Mouse (Mus musculus): ENCODE measurements around the gene 4933414I15Rik. TPM values are rescaled to one million over a fixed set of nuclear protein-coding genes. Genes with fewer than 3 reads are reported as not detected.
A peak's percentile ranks its signal among the peaks of the same experiment; 100 is the strongest.

4933414I15Rik gene
- total RNA-seq (2021) = not detected
- long read RNA-seq, experiment 1 = 0 reads
- long read RNA-seq, experiment 2 = 0 reads

DNA sequence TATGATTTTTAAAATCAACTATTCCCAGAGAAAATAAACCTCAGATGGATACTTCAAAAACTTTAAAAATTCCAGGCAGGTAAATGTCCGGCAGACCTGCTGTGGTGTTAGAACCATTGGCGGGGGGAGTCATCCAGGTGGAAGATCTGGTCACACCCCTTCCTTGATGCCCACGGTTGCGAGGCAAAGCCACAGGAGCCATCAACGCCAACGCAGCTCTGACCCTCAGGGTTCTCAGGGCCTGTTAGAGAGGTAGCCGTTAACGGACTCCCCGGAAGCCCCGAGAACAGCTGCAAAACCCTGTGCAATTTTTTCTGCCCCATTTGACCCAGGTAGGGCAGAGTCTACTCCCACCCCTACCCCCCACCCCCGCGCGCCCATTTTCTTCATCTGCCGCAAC, at the start of gene 4933414I15Rik:
Gene 4933414I15Rik, minus strand, starts transcription at position 260 of the 400 bp plus-strand sequence.
- DNase-seq (ENCODE audit: low spot score) = no peak

DNA sequence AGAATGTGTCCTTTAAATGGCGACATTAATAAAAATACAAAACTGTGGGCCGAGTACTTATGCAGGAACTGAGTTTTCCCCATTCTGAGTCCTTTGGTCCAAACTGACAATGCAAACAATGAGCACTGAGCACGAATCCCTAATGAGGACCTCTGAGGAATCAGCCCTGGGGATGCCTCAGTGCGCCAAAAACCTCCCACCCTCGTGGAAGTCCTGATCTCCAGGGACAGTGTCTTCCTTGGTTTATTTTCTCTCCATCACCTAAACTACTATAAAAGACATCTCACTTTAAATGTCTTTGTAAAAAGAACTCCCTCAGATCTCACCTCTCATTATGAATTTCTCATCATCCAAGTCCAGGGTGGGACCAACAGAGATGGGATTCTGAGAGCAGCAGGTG, 38.1 kb upstream of the 4933414I15Rik start, which contains the start of gene Olfr1377:
Gene Olfr1377, plus strand, starts transcription at position 301 of the 400 bp plus-strand sequence.
- no peak for DNase-seq (ENCODE audit: low spot score)

DNA sequence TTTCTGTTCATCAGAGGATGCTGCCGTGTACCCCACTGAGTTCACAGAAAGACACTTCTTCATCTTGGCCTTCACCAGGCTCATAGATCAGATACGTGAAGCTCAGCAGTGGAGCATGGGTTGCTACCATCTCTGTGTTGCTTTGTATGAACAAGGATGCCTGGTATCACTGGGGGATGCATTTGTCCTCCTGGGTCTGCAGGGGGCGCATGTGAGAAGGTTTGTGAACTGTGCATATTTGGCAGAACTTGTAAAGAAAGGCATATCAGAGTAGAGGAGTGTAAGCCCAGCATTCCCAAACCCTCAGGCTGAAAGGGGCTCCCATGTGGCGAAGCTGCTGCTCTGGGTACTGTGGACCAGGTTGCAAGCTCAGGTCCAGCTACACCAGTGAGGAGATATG, 33.7 kb upstream of the 4933414I15Rik start:
- DNase-seq (ENCODE audit: low spot score) = no peak

DNA sequence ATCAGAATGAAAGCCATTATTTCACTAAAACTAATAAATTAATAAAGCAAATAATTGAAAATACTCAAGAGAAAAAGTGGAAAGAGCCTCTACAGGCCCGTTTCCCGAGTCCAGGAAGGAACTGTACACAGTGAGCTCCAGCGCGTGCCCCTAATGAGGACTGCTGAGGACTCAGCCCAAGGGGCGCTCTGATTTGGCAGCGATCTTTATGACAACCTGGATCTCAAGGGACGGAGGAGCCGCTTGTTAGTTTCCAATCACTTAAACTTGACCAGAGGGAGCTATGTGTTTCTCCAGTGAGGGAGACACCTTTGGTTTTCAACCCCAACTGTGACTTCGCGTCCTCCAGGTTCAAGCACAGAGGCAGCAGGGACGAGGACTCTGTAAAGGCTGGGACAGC, 22.7 kb upstream of the 4933414I15Rik start, which contains the start of gene Olfr1378:
Gene Olfr1378, plus strand, starts transcription at position 301 of the 400 bp plus-strand sequence.
- DNase-seq (ENCODE audit: low spot score) = no peak

DNA sequence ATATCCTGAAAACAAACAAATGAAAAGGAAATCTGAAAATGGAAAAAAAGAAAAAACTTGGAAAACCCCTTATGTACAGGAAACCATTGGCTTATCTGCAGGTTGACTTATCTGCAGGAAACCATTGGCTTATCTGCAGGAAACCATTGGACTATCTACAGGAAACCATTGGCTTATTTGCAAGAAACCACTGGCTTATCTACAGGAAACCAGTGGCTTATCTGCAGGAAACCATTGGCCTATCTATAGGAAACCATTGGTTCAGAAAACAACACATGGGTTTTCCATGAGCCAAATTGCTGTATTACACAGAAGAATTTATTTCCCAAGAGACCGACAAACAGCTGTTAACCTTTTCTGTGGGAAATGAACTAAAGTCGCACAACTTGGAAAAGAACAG, 21.3 kb upstream of the 4933414I15Rik start:
- DNase-seq (ENCODE audit: low spot score) = no peak

DNA sequence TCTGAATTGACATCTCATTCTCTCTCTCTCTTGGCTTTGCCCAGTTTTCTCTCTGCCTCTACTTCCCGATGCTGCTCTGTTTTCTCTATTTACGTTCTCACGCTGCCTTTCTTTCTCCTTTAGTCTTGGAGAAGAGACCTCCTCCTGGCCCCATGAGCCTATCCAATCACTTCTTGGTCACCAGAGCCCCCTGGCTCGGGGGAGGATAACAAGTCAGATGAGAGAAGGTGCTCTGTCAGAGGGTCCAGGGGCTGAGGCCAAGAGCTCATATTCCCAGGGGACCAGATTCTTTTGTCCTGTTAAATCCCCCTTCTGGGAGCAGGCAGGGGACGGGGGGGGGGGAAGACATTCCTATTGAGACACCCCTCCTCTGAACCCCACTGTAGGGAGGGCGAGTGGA, 10.1 kb upstream of the 4933414I15Rik start, which contains the start of gene Prop1:
Gene Prop1, minus strand, starts transcription at position 101 of the 400 bp plus-strand sequence.
- no peak for DNase-seq (ENCODE audit: low spot score)

DNA sequence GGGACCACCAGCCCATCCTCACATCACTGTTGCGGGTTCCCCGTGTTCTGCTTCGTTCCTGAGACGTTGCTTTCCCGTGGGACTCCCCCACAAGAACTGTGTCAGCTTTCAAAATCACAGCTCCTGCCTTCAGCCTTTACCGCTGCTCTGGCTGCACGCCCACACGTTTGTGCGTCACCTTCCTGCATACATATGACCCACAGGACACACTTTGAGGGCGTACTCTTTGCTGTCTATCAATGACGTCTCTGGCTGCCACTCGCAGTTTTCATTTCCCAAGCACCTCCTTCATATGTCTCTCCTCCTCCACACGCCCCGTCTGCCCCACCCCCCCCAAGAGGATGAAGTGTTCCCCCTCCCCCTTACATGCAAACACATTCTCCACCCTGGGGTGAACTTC, 8.7 kb upstream of the 4933414I15Rik start:
- no peak for DNase-seq (ENCODE audit: low spot score)

DNA sequence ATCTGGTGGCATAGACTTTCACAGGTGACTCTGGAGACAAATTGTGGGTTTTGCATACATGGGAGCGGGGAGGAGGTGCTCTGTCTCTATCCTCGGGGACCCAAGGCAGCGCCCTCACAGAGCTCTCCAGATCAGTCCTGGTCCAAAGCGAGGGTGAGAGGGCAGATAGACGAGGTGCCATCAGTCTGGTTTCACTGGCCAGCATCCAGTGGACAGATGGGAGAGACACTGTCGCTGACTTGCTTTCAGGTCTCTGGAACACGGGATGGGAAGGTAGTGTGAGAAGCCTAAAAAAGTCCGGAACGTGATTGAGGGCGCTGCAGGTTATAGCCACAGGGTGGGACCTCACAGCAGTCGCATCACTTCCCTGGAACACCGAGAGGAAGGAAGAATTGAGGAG, 1.2 kb downstream of the 4933414I15Rik start:
- no peak for DNase-seq (ENCODE audit: low spot score)

DNA sequence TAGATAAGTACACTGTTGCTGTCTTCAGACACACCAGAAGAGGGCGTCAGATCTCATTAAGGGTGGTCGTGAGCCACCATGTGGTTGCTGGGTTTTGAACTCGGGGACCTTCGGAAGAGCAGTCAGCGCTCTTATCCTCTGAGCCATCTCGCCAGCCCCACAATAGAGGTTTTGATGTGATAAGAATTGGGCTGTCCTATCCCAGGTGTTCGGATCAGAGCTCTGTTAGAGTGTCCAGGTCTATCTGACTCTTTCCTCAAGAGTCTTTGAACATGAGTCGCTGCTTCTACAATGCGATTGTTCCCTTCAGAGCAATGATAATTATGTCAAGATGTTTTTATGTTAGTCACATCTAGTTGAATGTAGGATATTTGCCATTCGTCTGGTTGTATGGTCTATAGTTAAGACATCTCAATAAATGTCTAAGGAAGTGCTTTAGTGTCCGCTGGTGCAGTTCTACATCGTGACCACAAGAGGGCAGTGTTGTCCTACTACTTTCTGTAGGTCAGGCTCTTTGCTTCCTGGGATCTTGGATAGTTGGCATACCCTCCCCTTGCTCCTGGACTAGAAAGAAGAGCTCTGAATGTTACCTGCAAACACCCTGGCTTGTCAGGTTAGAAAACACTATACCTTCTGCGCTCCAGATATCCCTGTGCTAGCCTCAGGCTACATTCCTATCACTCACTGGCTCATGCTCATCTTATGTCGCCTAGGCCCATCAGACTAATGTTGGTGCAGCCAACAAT, 3.8 kb downstream of the 4933414I15Rik start:
- DNase-seq (ENCODE audit: low spot score) = peak; percentile 9

DNA sequence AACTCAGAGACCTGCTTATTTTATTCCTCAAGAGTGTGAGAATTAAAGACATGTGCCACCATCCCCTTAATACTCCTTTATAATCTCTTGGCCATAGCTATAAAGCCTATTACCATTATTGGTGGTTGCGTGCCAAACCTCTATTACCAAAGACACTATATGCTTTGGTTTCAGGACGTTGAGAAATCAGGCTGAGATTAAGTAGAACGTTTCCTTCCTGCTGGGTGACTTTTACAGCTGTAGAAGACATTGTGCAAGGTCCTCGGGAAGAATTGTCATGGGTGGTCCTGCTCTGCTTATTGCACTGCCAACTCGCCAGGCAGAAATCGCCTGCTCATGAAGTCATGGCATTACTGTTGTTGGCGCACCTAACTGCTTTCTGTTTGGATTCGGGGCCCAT, 5.1 kb downstream of the 4933414I15Rik start:
- no peak for DNase-seq (ENCODE audit: low spot score)

DNA sequence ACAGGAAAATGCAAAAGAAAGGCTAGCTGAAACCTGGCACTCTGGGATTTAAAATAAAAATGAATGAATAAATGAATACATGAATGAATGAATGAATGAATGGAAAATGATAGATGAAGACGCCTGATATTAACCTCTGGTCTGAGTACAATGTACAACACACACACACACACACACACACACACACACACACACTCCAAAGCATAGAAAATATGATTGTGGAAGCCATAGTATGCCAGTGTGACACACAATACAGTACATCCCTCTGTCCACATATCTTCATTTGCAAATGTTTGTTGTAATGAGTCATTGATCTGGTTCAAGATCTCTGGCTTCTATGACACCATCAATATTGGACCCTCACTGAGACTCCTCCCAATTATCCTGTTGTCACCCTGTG, 11.5 kb downstream of the 4933414I15Rik start:
- no peak for DNase-seq (ENCODE audit: low spot score)

DNA sequence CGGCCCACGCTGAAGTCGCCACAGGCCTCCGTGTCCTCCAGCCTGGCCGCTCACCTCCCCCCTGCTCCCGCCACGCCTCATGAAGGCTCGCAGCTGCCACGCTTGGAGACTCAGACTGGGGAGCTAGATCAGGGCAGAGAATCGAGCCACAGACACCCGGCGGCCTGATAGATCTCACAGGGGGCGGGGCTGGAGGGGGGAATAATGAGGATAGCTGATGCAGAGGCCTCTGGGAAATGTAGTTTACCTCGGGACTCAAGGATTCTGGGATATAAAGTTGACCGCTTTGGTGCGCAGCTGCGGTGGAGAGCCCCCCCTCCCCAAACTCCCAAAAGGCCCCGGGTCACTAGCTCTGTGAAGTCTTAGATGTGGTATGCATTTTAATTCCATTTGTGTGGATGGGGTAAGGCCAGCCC, 12.1 kb downstream of the 4933414I15Rik start, which contains the start of gene Zfp354b:
Gene Zfp354b, minus strand, starts transcription at position 183 of the 416 bp plus-strand sequence.
- DNase-seq (ENCODE audit: low spot score) = peak; percentile 87

DNA sequence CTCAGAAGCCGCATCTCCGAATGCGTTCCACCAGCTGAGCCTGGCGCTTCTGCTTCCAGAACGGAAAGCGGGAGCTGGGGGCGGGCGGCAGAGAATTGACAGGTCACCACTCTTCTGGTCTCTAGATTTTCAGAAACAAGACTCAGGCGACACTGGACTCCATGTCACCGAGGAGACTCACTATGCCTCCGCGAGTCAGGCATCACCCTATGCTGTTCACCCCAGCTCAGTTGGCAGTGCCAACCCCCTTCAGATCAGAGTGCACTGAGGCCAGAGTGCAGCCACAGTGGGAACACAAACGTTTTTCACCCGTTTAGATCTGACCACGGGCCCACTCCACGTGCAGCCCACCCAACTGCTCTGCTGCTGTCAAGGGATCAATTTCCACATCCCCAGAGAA, 12.5 kb downstream of the 4933414I15Rik start:
- DNase-seq (ENCODE audit: low spot score) = no peak

DNA sequence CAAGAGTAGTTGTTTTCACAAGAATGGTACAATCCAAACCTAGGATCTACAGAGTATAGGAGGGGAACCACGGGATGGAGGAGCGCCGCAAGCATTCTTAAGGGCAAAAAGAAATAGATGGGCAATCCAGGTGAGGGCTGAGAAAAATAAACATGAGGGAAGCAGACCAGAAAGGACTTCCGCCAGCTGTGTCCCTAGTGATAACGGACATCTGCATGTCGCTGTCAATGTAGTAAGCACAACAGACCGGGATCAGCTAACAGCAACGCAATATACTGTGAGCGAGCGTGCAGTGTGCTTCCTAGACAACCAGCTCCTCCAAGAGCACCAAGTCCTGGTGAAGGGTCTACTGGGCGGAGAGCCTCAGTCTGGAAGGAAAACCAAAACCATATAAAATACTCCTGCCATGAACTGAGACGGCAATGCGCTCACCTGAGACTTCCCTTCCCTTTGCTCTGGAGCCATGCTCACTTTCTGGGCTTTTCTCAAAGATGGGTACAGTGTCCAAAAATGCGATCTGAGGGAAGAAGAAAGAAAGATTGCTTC, 13.0 kb downstream of the 4933414I15Rik start:
- DNase-seq (ENCODE audit: low spot score) = no peak

DNA sequence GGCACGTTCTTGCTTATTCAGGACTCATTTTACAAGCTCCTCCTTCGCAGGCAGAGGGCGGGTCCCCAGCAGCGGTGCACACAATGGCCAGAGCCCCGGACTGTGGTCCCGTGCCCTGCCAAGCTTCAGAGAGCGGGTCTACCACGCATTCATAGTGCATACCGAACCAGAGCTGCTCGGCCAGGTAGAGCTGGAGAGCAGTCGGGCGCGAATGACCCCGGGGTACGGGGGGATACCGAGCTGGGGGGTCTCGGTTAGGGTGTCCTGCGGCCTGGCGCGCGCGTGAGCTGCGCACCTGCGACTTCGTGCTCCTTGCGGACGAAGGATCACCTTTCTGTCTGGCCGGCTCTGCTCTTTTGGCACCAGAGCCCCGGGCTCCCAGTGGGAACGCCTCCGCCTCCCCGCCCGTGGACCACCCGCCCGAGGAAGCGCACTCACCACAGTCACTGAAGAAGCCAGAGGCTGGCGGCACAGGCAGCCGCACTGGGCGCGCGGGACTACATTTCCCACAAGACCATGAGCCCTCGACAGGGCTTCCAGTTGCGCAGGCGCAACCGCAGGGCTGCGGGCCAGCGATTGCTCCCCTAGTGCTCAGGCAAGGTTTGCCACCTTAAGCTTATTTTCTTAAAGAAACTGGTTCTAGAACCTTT, 27.8 kb downstream of the 4933414I15Rik start, which contains the start of gene Zfp2:
Gene Zfp2, minus strand, starts transcription at position 495 of the 650 bp plus-strand sequence.
- peak; percentile 91 for DNase-seq (ENCODE audit: low spot score)

DNA sequence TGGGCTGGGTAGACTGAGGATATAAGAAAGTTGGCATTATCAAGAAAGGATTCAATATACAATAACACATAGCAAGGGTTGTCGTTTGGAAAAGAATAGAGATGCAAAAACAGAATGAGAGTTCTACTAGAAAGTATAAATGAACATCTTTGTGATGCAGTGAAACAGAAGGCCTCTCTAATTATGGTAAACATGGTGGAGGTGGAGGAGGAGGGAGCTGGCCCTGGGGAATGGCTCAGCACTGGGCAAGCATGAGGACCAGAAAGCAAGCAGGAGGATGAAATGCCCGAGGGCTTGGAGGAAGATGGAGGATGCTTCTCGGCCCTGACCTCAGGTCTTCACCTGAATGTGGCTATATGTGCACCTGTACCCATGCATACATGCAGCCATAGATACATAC, 29.1 kb downstream of the 4933414I15Rik start:
- no peak for DNase-seq (ENCODE audit: low spot score)

DNA sequence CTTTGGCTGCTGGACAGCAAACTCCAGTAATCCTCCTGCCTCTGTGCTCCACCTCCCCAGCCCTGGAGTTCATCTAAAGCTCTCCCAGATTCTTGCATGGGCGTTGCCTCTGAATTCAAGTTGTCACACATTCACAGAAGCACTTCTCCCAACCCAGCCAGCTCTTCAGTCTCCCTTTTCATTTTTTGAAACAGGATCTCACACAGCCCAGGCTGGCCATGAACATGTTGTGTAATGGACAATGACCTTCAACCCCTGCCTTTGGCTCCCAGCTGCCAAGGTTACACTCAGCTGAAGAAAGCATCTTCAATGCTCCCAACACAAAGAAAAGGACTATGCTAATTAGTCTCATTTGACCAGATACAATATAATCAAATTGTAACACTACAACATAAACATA, 30.3 kb downstream of the 4933414I15Rik start:
- no peak for DNase-seq (ENCODE audit: low spot score)

DNA sequence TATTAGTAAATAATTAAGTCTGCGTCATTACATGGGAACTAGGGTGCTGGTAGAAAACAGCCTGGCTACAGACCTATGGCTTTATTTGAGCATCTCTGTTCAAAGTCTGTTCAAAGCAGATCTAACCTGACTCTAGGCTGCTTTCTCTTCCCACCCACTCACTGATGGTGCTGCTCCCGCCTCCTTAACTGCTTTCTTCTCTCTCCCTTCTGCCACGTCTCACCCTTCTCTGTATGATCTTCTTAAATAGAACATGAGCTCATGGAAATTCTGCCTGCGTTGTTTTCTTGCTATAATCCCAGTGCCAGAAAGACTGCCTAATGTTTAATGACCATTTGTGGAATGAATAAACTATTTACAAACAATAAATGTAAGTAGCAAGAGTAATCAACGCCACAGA, 35.4 kb downstream of the 4933414I15Rik start:
- DNase-seq (ENCODE audit: low spot score) = no peak

DNA sequence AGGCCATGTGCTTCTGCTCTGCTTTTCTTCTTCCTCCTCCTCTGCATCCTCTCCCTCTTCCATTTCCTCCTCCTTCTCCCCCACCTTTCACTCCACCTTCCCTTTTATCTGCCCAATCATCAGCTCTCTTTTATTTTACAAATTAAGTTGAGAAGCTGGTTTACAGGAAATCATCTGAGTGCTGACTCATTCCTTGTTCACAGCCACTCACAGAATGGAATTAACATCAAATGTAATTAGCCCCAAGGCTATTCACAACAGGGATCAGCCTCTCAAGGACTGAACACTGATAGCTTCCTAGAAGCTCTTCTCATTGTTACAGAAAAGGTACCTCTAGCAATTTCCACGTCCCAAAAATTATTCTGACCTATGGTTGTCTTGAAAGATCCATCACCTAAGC, 46.2 kb downstream of the 4933414I15Rik start:
- DNase-seq (ENCODE audit: low spot score) = no peak

DNA sequence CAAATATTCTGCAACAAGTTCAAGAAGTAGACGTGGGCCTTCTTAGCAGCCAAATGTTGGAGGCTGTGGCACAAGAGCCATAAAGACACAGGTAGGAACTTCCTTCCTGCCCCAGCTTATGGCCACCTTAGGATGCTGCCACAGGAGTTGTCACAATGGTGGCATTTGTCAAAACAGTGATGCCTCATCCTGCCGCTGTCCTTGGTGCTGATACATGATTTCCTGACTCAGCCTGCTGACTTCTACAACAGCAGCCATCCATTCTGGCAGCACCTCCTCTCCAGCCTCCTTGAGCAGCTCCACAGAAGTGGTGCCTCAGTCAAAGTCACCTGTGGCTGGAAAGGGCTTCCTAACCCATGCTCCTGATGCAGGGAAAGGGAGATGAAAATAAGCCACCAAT, 51.1 kb downstream of the 4933414I15Rik start:
- DNase-seq (ENCODE audit: low spot score) = no peak
